Mouse (Mus musculus): ENCODE data around the gene Kif1a.
A peak's percentile ranks its signal among the peaks of the same experiment; 100 is the strongest.

Kif1a gene

DNA sequence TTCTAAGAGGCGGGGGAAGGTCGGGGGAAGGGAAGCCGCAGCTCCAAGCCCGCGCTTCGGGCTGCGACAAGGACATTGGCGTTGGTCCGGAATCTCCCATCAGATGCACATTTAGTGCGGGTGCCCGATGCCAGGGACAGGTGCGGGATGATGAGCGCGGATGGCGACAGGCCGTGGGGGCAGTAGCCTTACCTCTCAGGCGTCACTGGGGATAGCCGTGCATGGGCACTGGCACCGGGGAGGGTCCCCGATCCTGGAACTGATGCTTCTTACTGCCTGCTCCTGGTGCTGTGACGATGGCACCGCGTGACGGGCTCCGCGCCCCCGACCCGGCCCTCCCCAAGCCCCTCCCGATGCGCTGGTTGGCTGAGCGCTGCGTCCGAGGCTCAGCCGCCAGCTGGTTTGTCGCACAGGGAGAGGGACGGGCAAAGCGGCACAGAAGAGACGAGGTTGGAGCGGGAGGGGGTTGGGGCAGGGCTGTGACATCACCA is at the start of gene Kif1a:
Gene Kif1a, minus strand, starts transcription at position 381 of the 491 bp plus-strand sequence.
- peak; percentile 89 for DNase-seq

DNA sequence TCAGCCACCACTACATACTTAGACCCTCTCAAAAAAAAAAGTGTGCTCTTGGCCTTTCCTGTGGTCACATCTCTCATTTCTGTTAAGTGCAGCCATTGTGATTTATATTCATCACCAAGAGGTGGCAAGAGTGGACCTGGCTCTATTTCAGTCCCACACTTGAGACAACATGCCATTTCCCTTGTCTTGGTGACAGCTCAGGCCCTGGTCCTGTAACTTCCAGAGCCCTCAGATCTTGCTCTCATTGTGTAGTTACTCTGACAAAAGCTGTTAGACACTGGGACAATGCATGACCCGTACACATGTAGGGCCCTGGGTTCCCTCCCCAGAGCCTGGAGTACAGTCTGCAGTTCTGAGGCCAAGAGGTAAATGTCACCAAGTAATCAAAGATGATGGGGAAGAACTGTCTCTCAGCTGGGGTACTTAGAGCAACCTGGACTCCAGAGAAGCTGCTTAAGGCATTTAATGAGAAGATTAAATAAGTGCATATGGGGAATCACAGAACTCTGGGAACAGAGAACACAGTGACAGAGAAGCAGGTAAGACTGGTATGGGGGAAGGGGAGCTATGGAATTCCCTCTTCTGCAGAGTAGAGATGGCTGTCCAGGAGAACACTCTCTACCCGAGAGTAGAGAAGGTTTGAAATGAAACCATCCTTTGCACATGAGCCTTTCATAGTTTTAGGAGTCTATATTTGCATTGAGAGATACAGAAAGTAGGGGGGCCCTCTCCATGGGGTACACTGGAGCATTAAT is 49.3 kb upstream of the Kif1a start:
- DNase-seq: no peak

DNA sequence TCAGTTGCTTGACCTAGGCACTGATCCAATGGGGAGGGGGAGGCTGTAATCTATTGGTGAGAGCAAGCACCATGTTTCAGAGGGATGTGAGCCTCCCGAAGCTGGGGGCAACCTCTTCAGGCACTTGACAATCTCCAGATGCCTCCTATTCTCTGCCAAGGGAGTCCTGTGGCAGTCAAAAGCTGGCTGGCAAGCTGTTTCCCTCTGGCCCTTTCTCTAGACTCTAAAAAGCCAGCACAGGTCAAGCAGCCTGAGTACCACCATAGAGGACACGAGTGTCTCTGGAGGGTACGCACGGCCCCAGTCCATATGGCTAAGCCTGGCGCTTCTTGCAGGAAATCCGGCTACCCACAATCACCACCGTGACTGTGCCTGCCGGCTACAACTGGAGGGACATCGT is 42.4 kb upstream of the Kif1a start:
- no peak for DNase-seq

DNA sequence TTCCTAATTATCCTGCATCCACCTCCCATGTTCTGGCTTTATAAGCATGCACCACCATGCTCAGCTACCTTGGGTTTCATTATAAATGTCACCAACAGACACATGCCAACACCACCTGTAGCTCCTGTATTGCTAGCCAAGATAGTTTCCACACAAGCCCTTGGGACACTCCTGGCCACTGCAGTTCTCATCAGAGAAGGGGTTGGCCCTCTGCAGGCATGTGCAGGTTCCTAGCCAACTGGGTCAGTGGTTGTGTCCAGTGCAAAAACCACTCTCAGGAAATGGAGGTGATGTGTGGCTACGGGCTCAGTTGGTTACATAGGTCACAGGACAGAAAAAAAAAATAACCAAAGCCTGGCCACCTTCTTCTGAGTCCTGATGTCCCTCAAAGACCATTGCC is 41.1 kb upstream of the Kif1a start:
- no peak for DNase-seq

DNA sequence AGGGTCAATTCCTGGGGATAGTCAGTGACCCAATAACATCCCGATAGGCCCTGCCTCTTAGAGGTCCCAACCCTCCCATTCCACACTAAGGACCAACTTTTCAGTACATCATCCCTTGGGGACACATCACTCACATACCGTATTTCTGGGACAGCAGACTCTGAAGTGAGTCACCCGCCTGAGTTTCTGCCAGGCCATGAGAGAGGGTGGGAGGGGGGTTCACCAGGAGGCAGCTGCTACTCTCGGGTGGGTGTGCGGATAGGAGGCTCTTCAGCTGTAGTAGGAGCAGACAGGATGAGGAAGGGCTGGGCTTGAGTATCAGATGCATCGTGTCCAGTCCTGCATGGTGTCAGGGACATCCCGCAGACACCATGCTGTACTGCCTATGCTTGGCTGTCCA is 38.0 kb upstream of the Kif1a start:
- no peak for DNase-seq

DNA sequence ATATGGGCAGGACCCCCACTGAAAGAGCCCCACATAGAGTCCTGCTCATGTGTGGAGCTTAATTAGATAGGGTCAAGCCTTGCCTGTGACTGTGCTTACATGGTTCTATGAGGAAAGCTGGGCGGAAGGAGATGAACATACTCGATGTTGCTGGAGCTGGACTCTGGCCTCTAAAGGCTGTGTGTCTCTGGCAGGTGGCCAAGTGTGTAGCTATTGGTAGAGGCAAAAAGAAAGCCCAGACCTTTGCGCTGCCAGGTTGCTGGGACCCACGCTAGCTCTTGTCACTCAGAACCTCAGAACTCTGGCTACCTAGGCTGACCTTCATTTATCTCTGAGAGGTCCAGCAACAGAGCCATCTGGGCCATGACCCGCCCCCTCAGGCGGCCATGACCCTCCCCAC is 36.8 kb upstream of the Kif1a start:
- no peak for DNase-seq

DNA sequence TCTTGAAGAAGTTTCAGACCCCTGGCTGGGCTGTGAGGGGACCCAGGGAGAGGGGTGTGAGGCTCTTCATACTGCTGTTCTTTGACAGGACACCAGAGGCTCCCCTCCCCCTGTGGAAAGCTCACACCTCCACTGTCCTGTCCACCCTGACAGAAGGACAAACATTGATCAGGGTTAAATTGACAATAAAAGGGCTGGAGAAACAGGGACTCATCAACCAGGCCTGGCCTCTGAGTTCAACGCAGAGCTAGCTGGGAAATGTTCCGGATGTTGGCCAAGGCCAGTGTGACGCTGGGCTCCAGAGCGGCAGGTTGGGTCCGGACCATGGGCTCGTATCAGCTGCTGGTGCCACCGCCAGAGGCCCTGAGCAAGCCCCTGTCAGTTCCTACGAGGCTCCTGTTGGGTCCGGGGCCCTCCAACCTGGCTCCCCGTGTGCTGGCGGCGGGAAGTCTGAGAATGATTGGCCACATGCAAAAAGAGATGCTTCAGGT is 33.3 kb upstream of the Kif1a start, which contains the start of gene Agxt:
Gene Agxt, plus strand, starts transcription at position 205 of the 491 bp plus-strand sequence.
- DNase-seq: no peak

DNA sequence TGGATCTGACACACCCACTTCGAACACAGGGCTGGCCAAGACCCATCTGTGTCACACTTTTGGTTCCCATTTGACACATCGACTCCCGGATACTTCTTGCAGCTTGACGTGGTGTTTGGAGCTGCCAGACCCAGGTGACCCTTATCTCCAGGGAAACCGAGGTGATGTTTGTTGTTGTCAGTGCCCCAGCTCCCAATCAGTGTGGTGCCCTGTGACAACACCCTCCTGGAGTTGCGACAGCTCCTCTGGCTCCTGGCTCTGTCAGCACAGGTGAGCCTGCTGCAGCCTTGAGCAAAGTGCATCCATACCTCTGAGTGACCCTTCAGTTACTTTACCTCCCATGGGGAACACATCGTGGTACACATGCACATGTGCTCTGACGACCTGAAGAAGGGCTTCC is 30.9 kb upstream of the Kif1a start:
- DNase-seq: no peak

DNA sequence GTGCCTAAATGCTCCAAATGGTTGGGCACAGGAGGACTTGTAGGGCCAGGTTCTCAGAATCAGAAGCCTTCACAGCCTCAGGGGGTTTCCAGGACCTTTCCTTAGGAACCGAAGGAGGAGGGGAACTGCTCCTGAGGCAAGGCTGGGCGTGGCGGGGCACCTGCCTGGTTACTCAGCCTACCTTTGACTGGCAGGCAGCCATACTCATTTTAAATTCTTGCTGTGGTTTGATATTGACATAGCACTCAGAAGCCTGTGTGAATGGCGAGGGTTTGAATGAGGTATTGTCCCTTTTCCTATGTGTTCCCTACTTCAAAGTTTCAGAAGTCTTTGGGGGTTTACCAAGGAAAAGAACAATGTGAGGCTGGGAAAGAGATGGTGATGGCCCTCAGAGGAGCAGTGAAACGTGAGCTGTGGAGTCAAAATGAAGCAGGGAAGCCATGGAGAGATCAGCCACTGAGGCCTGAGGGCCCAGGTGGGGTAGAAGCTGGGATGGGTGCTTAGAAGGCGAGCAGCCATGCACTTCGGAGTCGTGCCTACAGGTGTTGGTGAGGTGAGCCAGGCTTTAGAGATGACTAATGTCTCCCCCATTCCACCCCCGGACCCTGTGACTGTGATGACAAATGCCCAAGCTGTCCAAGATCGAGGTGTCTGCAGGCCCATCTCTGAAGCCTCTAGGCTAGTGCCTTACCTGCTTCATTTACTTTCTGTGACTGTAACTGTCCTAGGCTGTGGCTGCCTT is 28.7 kb upstream of the Kif1a start:
- no peak for DNase-seq

DNA sequence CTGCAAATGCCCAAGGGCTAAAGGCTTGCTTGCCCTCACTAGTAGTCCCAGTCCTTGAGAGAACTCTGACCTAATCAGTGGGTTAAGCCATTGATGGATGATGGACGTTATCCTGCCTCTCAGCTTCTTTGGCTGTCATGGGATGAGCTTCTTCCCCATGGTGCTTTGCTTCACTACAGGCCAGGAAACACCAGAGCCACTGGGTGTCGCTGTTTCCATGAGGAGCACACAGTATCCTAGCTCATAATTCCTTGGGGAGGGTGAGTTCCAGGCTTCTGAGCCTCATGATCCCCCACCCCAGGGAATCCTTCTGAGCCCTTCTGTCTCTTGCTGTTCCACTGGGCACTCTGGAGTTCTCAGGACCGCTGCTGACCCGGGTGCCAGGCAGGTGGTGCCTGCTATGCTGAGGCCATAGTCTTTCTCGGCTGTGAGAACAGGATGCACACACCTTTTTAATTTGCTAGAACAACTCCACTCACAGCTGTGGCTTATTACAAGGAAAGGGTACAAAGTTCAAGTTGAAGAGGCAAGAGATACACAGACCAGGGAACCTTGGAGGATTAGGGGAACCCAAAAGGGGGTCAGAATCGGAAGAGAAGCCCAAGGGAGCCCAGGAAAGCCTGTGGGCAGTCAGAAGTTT is 27.1 kb upstream of the Kif1a start:
- peak; percentile 55 for DNase-seq

DNA sequence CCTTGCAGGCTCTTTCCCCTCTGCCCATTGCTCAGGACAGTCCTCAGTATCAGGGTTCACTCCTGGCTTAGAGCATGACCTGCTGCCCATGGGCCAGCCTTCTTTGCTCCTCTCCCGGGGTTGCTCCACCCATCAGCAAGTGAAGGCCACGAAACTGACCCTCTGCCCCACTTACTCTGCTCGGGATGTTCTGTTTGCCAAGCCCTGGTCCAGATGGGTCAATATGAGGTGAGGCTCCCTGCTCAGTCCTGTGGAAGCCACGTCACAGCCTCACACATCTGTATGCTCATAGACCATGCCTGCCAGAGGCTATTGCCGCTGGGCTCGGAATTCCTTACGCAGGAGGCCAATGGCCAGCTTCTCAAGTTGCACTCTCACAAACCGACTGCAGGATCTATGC is 26.5 kb upstream of the Kif1a start:
- no peak for DNase-seq

DNA sequence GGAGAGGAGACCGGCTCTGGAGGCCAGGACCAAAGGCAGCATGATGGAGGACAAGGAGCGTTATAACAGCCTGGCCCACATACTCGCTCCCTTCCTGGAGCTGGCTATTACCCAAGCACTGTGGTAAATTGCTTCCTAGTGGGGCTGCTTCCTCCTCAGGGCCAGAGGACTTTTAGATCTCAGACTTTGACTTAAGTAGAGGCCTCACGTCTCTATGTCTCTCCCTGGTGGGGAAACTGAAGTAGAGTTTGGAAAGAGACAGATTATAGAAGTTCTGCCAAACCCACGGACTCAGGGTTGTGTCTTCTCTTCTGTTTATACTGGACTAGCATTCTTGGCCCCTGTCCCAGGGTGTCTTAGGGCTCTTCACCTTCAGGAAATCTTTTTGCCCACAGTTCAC is 23.5 kb upstream of the Kif1a start:
- DNase-seq: no peak

DNA sequence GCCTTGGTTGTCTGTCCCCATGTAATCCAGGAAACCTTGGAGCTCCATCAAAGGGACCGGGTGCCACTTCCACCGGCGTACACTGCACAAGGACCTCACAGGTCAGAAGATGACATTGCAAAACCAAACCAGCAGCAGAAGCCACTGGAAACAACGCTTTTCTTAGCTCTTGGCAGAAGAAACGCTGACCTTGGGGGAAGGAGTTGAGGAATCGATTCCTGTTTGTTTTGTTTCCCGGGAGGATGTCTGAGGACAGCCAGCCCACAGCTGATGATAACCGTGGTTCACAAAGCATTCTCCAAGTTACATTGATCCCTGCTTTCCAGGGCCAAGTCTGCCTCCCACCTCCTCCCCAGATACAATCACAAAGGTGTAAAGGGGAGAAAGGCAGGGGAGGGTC is 22.3 kb upstream of the Kif1a start:
- no peak for DNase-seq

DNA sequence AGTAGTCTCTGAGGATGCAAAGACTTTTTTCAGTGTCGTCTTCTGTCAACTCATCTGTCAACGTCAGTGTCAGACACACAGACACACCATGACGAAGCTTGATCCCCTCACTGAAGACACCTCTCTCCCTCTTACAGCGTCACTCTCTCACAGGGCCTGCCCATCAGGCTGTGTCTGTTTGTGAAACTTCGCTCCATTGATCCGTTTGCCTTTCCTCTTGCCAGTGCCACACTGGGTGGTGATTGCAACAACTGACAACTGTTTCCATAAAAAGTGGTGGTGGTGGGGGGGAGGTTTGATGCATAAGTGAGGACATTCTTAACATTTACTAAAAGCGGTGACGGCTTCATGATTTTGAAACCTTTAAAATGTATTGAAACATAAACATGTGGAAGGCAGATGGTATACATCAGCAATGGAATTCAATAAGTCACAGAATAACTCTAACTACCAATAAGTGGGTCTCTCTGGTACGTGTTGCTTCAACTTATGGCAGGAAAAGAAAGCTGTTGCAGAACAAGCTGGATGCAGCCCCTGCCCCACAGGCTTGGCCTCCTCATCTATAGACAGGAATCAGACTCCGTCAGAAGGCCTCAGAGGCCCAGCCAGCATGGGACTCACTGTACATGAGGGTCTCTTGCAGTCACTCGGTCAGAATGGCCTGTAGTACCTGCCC is 21.6 kb upstream of the Kif1a start:
- no peak for DNase-seq

DNA sequence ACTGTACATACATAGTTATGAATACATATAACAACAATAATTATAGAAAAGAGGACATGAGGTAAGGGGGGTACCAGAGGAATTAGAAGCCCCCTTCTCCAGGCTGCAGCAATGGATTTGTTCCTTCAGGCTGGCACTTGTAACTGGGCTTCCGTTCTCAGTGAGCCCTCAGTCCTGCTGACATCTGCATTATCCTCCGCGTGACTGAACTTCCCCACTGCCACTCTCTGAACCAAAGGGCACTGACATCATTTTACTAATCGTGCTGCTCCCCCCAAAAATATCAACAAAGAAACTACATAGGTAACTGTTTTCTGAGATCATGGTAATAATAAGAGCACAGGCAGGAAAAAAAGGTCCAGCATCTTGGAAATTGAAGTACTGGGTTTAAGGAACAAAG is 17.1 kb upstream of the Kif1a start:
- no peak for DNase-seq

DNA sequence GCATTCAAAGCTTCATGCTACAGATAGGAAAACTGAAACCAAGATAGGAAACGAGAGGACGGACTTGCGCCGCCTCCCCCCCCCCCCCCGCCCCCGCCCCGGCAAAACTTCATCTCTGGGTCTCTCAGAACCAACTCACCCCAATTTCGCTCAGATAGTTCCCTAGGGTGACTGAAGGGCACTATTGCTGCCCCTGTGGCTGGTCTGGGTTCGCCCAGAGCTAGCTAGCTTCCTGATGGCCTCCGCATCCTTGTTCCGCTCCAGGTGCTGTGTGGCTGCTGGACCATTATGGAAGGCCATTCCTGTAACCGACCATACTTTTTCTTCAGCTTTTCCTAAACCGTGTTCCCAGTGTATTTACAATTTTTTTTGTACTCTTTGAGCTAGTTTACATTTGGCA is 13.7 kb upstream of the Kif1a start:
- no peak for DNase-seq

DNA sequence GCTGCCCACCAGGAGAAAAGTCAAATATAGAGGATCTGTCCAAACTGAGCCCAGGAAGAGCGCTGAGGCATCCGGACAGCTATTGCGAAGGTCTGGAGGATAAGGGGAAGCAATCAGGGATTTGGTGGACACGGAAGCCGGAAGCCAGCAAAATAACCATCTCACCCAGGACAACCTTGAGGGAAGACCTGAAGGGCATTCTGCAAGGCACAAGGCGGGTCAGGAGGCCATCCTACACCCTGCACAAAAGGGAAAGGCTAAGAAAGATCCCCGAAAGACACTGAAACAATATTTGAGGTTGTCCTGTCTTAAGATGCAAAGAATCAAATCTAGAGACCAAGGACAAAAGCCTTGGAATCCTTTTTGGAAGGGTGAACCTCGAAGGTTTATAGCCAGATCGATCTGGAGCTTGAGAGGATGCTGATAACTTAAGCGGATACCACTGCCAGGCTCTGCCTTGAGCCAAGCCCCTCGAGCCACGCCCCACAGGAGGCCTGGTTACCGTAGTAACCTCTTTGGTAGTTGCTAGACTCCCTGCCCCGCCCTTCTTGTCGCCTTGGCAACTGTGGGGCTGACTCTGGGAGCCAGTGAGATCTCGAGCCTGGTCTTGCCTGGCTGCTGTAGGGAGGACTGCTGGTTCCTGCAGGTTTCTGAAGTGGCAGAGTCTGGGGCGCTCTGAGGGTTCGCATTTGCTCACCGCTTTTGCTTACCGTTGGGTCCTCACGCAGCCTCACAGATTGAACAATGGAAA is 13.1 kb upstream of the Kif1a start:
- peak; percentile 80 for DNase-seq

DNA sequence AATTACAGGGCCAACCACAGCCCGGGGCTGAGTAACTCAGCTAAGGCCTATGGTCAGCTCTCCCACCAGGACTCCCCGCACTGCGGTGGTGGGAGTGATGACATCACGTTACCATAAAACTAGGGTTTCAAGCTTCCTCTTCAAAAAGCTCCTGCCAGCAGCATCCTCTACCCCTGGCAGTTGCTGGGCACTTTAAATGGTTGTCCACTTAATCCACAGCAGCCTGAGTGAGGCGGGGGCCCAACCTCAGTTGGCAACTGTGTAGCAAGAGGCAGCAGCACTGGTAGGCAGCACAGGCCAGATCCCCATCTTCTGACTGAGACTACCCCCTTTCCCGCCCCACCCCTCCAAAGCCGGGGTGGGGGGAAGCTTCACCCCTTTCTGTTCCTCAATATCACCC is 949 bp upstream of the Kif1a start:
- DNase-seq: peak; percentile 54

DNA sequence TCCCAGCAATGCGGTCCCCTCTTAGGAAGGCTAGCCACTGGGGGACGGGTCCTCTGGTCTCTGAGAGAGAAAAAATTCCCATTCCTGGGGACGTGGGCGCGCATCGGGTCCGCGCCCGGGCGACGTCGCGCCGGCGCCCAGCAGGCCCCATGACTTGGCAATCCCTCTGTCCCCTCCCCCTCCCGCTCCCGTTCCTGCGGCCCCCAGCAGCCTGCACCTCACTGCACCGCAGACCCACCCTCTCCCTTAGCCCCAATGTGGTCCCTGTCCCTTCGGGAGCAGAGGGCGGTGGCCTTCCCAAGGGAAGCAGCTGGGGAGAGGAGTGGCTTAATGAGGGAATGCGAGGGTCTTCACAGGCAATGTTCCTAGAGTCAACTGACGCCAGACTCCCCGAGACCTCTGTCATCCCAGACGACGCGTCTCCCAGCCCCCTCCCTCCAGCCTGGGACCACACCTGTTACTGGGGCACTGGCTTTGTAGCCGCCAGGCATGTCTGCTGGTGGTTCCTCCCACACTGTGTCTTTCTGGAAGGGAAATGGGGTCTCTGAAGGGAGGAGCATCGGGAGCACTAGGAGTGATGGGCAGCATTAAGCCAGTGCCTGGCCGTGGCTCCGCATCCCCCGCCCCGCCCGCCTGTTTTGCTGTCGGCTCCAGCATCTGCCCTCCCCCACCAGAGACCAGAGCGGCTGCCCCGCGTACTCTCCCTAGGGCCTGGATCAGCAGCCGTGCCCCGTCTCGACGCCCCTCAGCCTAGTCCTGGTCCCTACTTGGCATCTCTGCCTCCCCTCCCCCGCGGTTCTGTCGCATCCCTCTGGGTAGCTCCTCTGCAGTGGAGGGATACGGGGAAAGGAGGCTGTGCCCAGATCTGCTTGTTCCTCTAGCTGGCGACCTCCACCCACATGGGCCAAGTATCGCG is 917 bp downstream of the Kif1a start:
- DNase-seq: peak; percentile 78

DNA sequence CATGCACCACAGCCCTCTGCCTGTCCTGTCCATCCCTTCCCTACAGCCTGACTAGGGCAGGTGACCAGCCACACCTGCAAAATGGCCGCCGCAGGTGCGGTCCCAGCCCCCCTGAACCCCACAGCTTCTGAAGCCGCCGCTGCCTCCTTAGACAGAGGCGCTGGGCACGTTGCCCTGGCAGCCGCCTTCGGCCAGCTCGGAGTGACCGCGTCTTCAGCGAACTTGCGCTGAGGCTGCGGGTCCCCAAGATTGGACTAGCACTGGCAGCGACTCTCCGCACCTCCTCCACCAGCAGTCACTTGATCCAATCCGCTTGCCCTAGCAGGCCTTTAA is 1.5 kb downstream of the Kif1a start:
- peak; percentile 67 for DNase-seq

DNA sequence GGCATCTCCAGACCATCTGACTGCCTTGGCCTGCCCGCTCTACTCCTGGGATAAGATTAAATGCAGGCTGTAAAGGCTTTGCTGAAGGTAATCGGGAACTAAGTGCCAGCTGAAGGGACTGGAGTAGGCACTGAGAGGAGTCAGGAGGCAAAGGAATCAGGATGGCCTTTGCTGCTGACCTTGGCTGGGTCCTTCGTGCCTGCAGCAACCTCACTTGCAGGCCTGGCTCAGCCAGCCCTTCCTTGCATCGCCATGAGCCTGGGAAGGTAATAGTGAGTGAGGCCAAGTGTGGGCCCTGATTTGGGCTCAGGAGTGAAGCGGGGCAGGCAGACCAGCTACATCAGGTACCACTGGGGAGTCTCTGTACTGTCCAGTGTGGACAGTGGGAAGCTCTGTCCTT is 2.8 kb downstream of the Kif1a start:
- peak; percentile 35 for DNase-seq

All from cerebellum, adult 9-10 months (tissue).